Mouse (Mus musculus) spleen, embryonic (tissue): Measurements from ENCODE around the gene Vamp4.
"Not testable (repeated sequence)": the region's sequence is repeated elsewhere in the genome, so short reads cannot be mapped to it uniquely, and the experiment has no call there.

Experiments used
- CTCF ChIA-PET: fragments of 350-600 bp; sonication (Branson Sonifier 250); formaldehyde crosslinking; loops from one replicate; lab custom pipeline; 2022; lab: Charles Lee

Vamp4 gene

GRCm38 (mm10) chr1:162589443-162589842 lies 19.1 kb downstream of the Vamp4 start:
- CTCF ChIA-PET: interaction anchor here (0.7 kb wide), 1 partner anchor 11 kb away, joined by 3 read pairs; no protein-coding TSS in a partner anchor

GRCm38 (mm10) chr1:162590415-162590997 lies 20.2 kb downstream of the Vamp4 start:
- CTCF ChIA-PET: no interaction called here

- CTCF ChIA-PET: no interaction called here
Measured at GRCm38 (mm10) chr1:162597379-162598102, 27.2 kb downstream of the Vamp4 start.

- CTCF ChIA-PET: no interaction called here
Measured at GRCm38 (mm10) chr1:162599617-162600016, 29.3 kb downstream of the Vamp4 start.

- CTCF ChIA-PET: no interaction called here
Measured at GRCm38 (mm10) chr1:162601288-162601687, 31.0 kb downstream of the Vamp4 start.

- CTCF ChIA-PET: no interaction called here
Measured at GRCm38 (mm10) chr1:162608127-162608526, 37.8 kb downstream of the Vamp4 start.

GRCm38 (mm10) chr1:162609633-162610250 lies 39.4 kb downstream of the Vamp4 start:
- CTCF ChIA-PET: no interaction called here

GRCm38 (mm10) chr1:162611191-162611590 lies 40.9 kb downstream of the Vamp4 start:
- CTCF ChIA-PET: no interaction called here

- CTCF ChIA-PET: no interaction called here
Measured at GRCm38 (mm10) chr1:162615511-162615910, 45.2 kb downstream of the Vamp4 start.

- CTCF ChIA-PET: no interaction called here
Measured at GRCm38 (mm10) chr1:162620487-162620886, 50.2 kb downstream of the Vamp4 start.

GRCm38 (mm10) chr1:162623895-162624294 lies 53.6 kb downstream of the Vamp4 start:
- CTCF ChIA-PET: no interaction called here

GRCm38 (mm10) chr1:162625229-162625628 lies 54.9 kb downstream of the Vamp4 start:
- CTCF ChIA-PET: no interaction called here

- CTCF ChIA-PET: not testable (repeated sequence)
Measured at GRCm38 (mm10) chr1:162627821-162628220, 57.5 kb downstream of the Vamp4 start.

- CTCF ChIA-PET: not testable (repeated sequence)
Measured at GRCm38 (mm10) chr1:162628326-162628725, 58.0 kb downstream of the Vamp4 start.

GRCm38 (mm10) chr1:162635291-162635931 lies 65.1 kb downstream of the Vamp4 start:
- CTCF ChIA-PET: not testable (repeated sequence)

- CTCF ChIA-PET: no interaction called here
Measured at GRCm38 (mm10) chr1:162636516-162636915, 66.2 kb downstream of the Vamp4 start.

- CTCF ChIA-PET: no interaction called here
Measured at GRCm38 (mm10) chr1:162638535-162638934, 68.2 kb downstream of the Vamp4 start.

- CTCF ChIA-PET: no interaction called here
Measured at GRCm38 (mm10) chr1:162639051-162639750, 68.9 kb downstream of the Vamp4 start, which contains the start of gene Myoc. Gene Myoc (plus strand): TSS chr1:162639155.

GRCm38 (mm10) chr1:162639861-162640260 lies 69.5 kb downstream of the Vamp4 start:
- CTCF ChIA-PET: no interaction called here

GRCm38 (mm10) chr1:162642591-162642990 lies 72.3 kb downstream of the Vamp4 start:
- CTCF ChIA-PET: no interaction called here

GRCm38 (mm10) chr1:162643752-162644151 lies 73.4 kb downstream of the Vamp4 start:
- CTCF ChIA-PET: interaction anchor here (0.7 kb wide), 1 partner anchor 74 kb away, joined by 3 read pairs; no protein-coding TSS in a partner anchor
